In the genomic region with DNA sequence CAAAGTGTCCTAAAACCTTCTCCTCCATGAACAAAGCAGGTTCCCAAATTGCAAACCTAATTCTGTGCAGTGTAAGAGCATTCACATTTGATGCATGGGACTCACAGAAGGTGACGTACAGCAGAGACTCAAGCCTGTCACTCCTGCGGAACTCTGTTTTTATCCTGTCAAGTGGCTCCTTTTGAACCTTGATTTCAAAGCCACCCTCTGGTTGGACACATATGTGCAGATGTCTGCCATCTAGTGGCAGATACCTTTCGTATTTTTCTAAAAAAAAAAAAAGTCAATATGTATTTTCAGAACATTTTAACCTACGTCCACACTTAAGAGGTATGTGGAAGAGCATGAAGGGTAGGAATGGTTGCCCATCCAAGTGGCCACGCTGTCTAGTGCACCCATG, we compare ENCODE assay signal across 12 mouse cellular contexts. TPM values are rescaled to one million over a fixed set of nuclear protein-coding genes. Genes with fewer than 3 reads are reported as not detected.
DNase-seq lines count a peak whose midpoint lies in the region; ATAC-seq and TF ChIP-seq lines count a peak whose summit lies in the region.
"Had no signal": no experiment of that assay in that cellular context is flagged by ENCODE, and none has a peak within 500 bp of the region (broad histone marks: within the 10 kb centered on the region; RNA-seq: fewer than 3 reads in every experiment).

No protein-coding gene starts in this region.

- no peak overlapping the region for H3K4me2 ChIP-seq in heart, embryonic 11.5 days
- H3K4me2 ChIP-seq: embryonic facial prominence, embryonic 12.5 days; forebrain, embryonic 15.5 days had no signal

- no peaks in the 10 kb centered on the region for H3K9me3 ChIP-seq in heart, embryonic 11.5 days (replicated peaks; ENCODE audit: control insufficient read depth, low read length)
- H3K9me3 ChIP-seq: embryonic facial prominence, embryonic 12.5 days; forebrain, embryonic 15.5 days; heart, embryonic 10.5 days had no signal

- DNase-seq in kidney, adult 2 months: peak; percentile 24
- no peak for DNase-seq in kidney, postnatal 25 days
- DNase-seq in B cell, adult 2 months: peak; percentile 8 to 17
- peak; percentile 3 for DNase-seq in NIH3T3 (ENCODE audit: low read depth)
- DNase-seq in lung, postnatal 36 days: peak; percentile 41
- DNase-seq in spleen, postnatal 14 days (ENCODE audit: low spot score in 2 of 2): no peak
- no peak for DNase-seq in frontal cortex, adult 2 months (ENCODE audit: extremely low spot score in 1 of 2, low spot score in 1 of 2)

- H3K27me3 ChIP-seq in kidney, adult 2 months (replicated peaks; ENCODE audit: control insufficient read depth, insufficient read depth, low read length): no peaks in the 10 kb centered on the region
- no peaks in the 10 kb centered on the region for H3K27me3 ChIP-seq in heart, embryonic 11.5 days (ENCODE audit: control insufficient read depth, insufficient read depth, low read length)
- H3K27me3 ChIP-seq: embryonic facial prominence, embryonic 12.5 days; forebrain, embryonic 15.5 days had no signal

- TF ChIP-seq POLR2A in kidney, adult 2 months (IDR thresholded peaks at IDR 0.05; ENCODE audit: low read depth, low read length): no peak

- TF ChIP-seq CTCF in kidney, adult 2 months (conservative IDR thresholded peaks at IDR 0.05; ENCODE audit: insufficient read depth, insufficient read length, low read depth, low read length): 0 out of 2 replicates have a peak, but pooled peaks have one; percentile 13

- H3K9ac ChIP-seq in heart, embryonic 11.5 days (ENCODE audit: low read depth, low read length): no peak overlapping the region
- H3K9ac ChIP-seq: embryonic facial prominence, embryonic 12.5 days; forebrain, embryonic 15.5 days had no signal

- H3K4me1 ChIP-seq in kidney, adult 2 months (ENCODE audit: control insufficient read depth, insufficient read depth, low read length): no peaks in the 10 kb centered on the region
- H3K4me1 ChIP-seq in heart, embryonic 11.5 days (ENCODE audit: control insufficient read depth, insufficient read depth, low read length): no peaks in the 10 kb centered on the region
- H3K4me1 ChIP-seq: embryonic facial prominence, embryonic 12.5 days; forebrain, embryonic 15.5 days; heart, embryonic 10.5 days had no signal

- no peak for ATAC-seq in heart, embryonic 11.5 days (replicated peaks; ENCODE audit: insufficient number of reproducible peaks, low FRiP score, low TSS enrichment)
- ATAC-seq: forebrain, embryonic 15.5 days; intestine, embryonic 16.5 days had no signal

- H3K4me3 ChIP-seq in kidney, adult 2 months (ENCODE audit: insufficient read depth, low read depth, low read length): no peak overlapping the region
- H3K4me3 ChIP-seq in heart, embryonic 11.5 days (ENCODE audit: low read depth, low read length): no peak overlapping the region
- H3K4me3 ChIP-seq: embryonic facial prominence, embryonic 12.5 days; forebrain, embryonic 15.5 days; heart, embryonic 10.5 days had no signal

- H3K36me3 ChIP-seq in kidney, adult 2 months (ENCODE audit: control insufficient read depth, insufficient read depth, low read length): no peaks in the 10 kb centered on the region
- no peaks in the 10 kb centered on the region for H3K36me3 ChIP-seq in heart, embryonic 11.5 days (ENCODE audit: control insufficient read depth, insufficient read depth, low read length)
- H3K36me3 ChIP-seq: embryonic facial prominence, embryonic 12.5 days; forebrain, embryonic 15.5 days; heart, embryonic 10.5 days had no signal

- no peak overlapping the region for H3K27ac ChIP-seq in kidney, adult 2 months (ENCODE audit: insufficient read depth, low read depth, low read length)
- H3K27ac ChIP-seq in heart, embryonic 11.5 days (ENCODE audit: low read depth, low read length): no peak overlapping the region
- H3K27ac ChIP-seq: embryonic facial prominence, embryonic 12.5 days; forebrain, embryonic 15.5 days; heart, embryonic 10.5 days had no signal

- WGBS in kidney, adult 2 months: 67% methylated on average over 5 of the region's 5 CpGs
- WGBS in heart, embryonic 11.5 days (ENCODE audit: insufficient replicate concordance): 47% methylated on average over 5 of the region's 5 CpGs

RNA-seq across cellular contexts. Expression of gene Chrm3, which starts 16.3 kb away (rescaled TPM):
- polyA plus RNA-seq in kidney, adult 2 months (2012; rRNA removed): 3.1 and 5.2 TPM in 2 replicates
- polyA plus RNA-seq in frontal cortex, adult 2 months (2012; rRNA removed): 22.0 and 24.1 TPM in 2 replicates
- polyA plus RNA-seq in heart, embryonic 11.5 days (2014; fragmentation: Nextera tagmentation; extraction: Ambion mirVana): 0.15 and 0.19 TPM in 2 replicates

Comparison
In these comparisons a context has a peak if more than half of its experiments do, and no peak if none do; other contexts are left out.
1. DNase-seq: peak in kidney, adult 2 months (single experiment), B cell, adult 2 months (2 of 2), NIH3T3 (single experiment) and lung, postnatal 36 days (single experiment); none in kidney, postnatal 25 days (0 of 2), spleen, postnatal 14 days (0 of 2) and frontal cortex, adult 2 months (0 of 2).